Mouse (Mus musculus): Measurements from ENCODE around the gene Fam178b. TPM values are rescaled to one million over a fixed set of nuclear protein-coding genes. Genes with fewer than 3 reads are reported as not detected.

Fam178b gene
- polyA plus RNA-seq, 1 experiment from 2014 or later, result not detected

DNA sequence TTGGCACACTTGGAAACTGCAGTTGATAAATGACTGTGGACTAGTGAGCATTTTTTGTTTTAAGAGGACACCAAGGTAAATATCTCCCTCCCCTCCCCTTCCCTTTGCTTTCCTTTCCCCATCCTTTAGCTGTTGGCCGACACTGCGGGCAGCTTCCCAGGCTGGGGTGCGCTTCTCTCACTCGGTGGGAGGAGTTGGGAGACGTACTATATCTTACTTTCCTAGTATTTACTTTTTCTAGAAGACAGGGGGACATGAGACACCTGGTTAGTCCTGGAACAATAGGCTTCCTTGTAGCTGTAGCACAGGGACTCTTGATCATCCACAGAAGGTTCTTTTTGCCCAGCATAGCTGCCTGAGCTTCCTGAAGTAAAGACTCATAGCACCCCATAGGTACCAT lies 158.9 kb downstream of the Fam178b start:
- no peak overlapping the region for H3K9ac ChIP-seq (replicated peaks; ENCODE audit: low read length)
- H3K4me2 ChIP-seq (ENCODE audit: low read depth, low read length), result no peak overlapping the region
- ATAC-seq (replicated peaks; ENCODE audit: insufficient number of reproducible peaks, low FRiP score, low TSS enrichment, low read depth) (no peak), DNase-seq (ENCODE audit: low spot score) (no peak)
- no peaks in the 10 kb centered on the region for H3K27me3 ChIP-seq (ENCODE audit: control insufficient read depth, insufficient read depth, low read length)
- H3K9me3 ChIP-seq (replicated peaks; ENCODE audit: control insufficient read depth, low read length), result no peaks in the 10 kb centered on the region
- 91% methylated on average over 5 of the region's 5 CpGs for WGBS
- no peak overlapping the region for H3K4me3 ChIP-seq (ENCODE audit: low read depth, low read length)
- no peak overlapping the region for H3K27ac ChIP-seq (replicated peaks; ENCODE audit: low read depth, low read length)
- H3K36me3 ChIP-seq (replicated peaks; ENCODE audit: control insufficient read depth, insufficient read depth, low read depth, low read length), result peaks cover 13% of the 10 kb centered on the region
- H3K4me1 ChIP-seq (ENCODE audit: control insufficient read depth, insufficient read depth, low read length), result no peaks in the 10 kb centered on the region

- WGBS, result 83% methylated on average over 9 of the region's 9 CpGs
- H3K4me1 ChIP-seq (ENCODE audit: control insufficient read depth, insufficient read depth, low read length), result no peaks in the 10 kb centered on the region
- no peak for DNase-seq (ENCODE audit: low spot score)
- H3K27ac ChIP-seq (replicated peaks; ENCODE audit: low read depth, low read length), result no peak overlapping the region
- ATAC-seq (replicated peaks; ENCODE audit: insufficient number of reproducible peaks, low FRiP score, low TSS enrichment, low read depth), result no peak
- H3K4me3 ChIP-seq (ENCODE audit: low read depth, low read length), result no peak overlapping the region
- no peak overlapping the region for H3K9ac ChIP-seq (replicated peaks; ENCODE audit: low read length)
- peaks cover 13% of the 10 kb centered on the region for H3K36me3 ChIP-seq (replicated peaks; ENCODE audit: control insufficient read depth, insufficient read depth, low read depth, low read length)
- no peak overlapping the region for H3K4me2 ChIP-seq (ENCODE audit: low read depth, low read length)
- no peaks in the 10 kb centered on the region for H3K9me3 ChIP-seq (replicated peaks; ENCODE audit: control insufficient read depth, low read length)
- no peaks in the 10 kb centered on the region for H3K27me3 ChIP-seq (ENCODE audit: control insufficient read depth, insufficient read depth, low read length)
These were observed 159.5 kb downstream of the Fam178b start for GRCm38 (mm10) chr1:36523332-36524013.

DNA sequence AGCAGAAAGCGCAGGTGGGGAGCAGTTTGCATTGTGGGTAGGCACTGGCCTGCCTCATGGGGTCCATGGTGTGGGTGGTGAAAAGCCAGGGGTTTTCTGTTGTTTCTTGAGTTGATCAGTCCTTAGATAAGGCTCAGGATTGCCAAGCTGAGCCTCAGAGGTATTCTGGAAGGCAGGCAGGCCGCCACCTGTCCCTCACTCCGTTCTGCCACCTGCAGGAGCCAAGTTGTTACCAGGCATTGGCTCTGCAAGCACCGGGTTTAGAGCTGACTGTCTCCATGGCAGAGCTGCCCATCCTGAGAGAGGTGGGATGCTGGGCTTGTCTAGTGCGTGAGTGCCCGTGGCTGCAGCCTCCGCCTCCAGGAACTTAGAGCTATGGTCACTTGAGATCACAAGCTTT lies 160.8 kb downstream of the Fam178b start:
- H3K4me1 ChIP-seq (ENCODE audit: control insufficient read depth, insufficient read depth, low read length), result no peaks in the 10 kb centered on the region
- 95% methylated on average over 7 of the region's 7 CpGs for WGBS
- H3K27me3 ChIP-seq (ENCODE audit: control insufficient read depth, insufficient read depth, low read length), result no peaks in the 10 kb centered on the region
- no peak overlapping the region for H3K4me2 ChIP-seq (ENCODE audit: low read depth, low read length)
- H3K27ac ChIP-seq (replicated peaks; ENCODE audit: low read depth, low read length), result no peak overlapping the region
- ATAC-seq (replicated peaks; ENCODE audit: insufficient number of reproducible peaks, low FRiP score, low TSS enrichment, low read depth), result no peak
- no peak for DNase-seq (ENCODE audit: low spot score)
- peaks cover 13% of the 10 kb centered on the region for H3K36me3 ChIP-seq (replicated peaks; ENCODE audit: control insufficient read depth, insufficient read depth, low read depth, low read length)
- H3K9ac ChIP-seq (replicated peaks; ENCODE audit: low read length), result no peak overlapping the region
- H3K9me3 ChIP-seq (replicated peaks; ENCODE audit: control insufficient read depth, low read length), result no peaks in the 10 kb centered on the region
- H3K4me3 ChIP-seq (ENCODE audit: low read depth, low read length), result no peak overlapping the region

GRCm38 (mm10) chr1:36519626-36520025 lies 163.4 kb downstream of the Fam178b start:
- DNase-seq (ENCODE audit: low spot score), result no peak
- ATAC-seq (replicated peaks; ENCODE audit: insufficient number of reproducible peaks, low FRiP score, low TSS enrichment, low read depth), result no peak
- Histone ChIP-seq H3K9me3 (replicated peaks; ENCODE audit: control insufficient read depth, low read length) (no peaks in the 10 kb centered on the region), H3K36me3 (replicated peaks; ENCODE audit: control insufficient read depth, insufficient read depth, low read depth, low read length) (peaks cover 13% of the 10 kb centered on the region), H3K27ac (replicated peaks; ENCODE audit: low read depth, low read length) (no peak overlapping the region), H3K4me1 (ENCODE audit: control insufficient read depth, insufficient read depth, low read length) (no peaks in the 10 kb centered on the region), H3K4me2 (ENCODE audit: low read depth, low read length) (no peak overlapping the region), H3K4me3 (ENCODE audit: low read depth, low read length) (no peak overlapping the region), H3K27me3 (ENCODE audit: control insufficient read depth, insufficient read depth, low read length) (no peaks in the 10 kb centered on the region), H3K9ac (replicated peaks; ENCODE audit: low read length) (no peak overlapping the region)
- WGBS, result 77% methylated on average over 11 of the region's 11 CpGs

DNA sequence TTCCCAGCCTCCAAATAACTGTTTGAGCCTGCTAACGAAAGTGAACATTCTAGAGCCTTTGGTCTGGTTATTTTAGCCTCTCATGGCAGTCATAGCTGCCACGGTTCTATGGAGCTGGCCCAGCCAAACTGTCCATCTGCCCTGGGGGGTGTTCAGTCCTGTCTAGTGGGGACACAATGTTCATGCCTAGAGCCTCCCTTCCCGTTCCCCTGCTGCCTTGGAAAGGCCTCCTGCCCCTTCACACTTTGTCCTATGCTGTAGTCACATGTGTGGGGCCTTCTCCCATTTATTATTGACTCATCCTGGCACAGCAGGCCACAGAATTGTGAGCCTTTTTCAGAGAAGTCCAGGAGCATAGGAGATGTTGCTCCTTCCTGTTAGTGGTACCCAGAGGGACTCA lies 164.7 kb downstream of the Fam178b start:
- H3K9me3 ChIP-seq (replicated peaks; ENCODE audit: control insufficient read depth, low read length), result no peaks in the 10 kb centered on the region
- DNase-seq (ENCODE audit: low spot score), result no peak
- H3K4me3 ChIP-seq (ENCODE audit: low read depth, low read length), result no peak overlapping the region
- H3K36me3 ChIP-seq (replicated peaks; ENCODE audit: control insufficient read depth, insufficient read depth, low read depth, low read length), result peaks cover 13% of the 10 kb centered on the region
- WGBS, result 78% methylated on average over 3 of the region's 3 CpGs
- H3K4me2 ChIP-seq (ENCODE audit: low read depth, low read length), result no peak overlapping the region
- no peak for ATAC-seq (replicated peaks; ENCODE audit: insufficient number of reproducible peaks, low FRiP score, low TSS enrichment, low read depth)
- H3K4me1 ChIP-seq (ENCODE audit: control insufficient read depth, insufficient read depth, low read length), result no peaks in the 10 kb centered on the region
- H3K9ac ChIP-seq (replicated peaks; ENCODE audit: low read length), result no peak overlapping the region
- no peaks in the 10 kb centered on the region for H3K27me3 ChIP-seq (ENCODE audit: control insufficient read depth, insufficient read depth, low read length)
- H3K27ac ChIP-seq (replicated peaks; ENCODE audit: low read depth, low read length), result no peak overlapping the region

DNA sequence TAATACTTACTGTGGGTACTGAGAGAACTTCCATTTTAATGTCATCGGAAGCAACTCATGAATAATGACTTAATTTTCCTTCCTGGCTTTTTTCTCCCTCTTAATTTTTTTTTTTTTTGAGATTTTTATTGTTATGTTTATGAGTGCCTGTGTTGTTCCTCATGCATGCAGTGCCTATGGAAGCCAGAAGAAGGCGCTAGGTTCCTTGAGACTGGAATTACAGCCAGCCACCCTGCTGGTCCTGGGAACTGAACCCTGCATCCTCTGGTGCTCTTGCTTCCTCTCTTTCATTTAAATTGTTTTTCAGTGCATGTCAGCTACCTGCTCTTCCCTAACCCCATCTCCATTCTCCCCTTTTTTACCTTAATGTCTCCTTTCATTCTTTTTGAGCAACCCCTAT lies 169.3 kb downstream of the Fam178b start:
- H3K4me3 ChIP-seq (ENCODE audit: low read depth, low read length), result peak overlapping the region; percentile 92
- peak overlapping the region; percentile 91 for H3K4me2 ChIP-seq (ENCODE audit: low read depth, low read length)
- no peaks in the 10 kb centered on the region for H3K36me3 ChIP-seq (replicated peaks; ENCODE audit: control insufficient read depth, insufficient read depth, low read depth, low read length)
- no peaks in the 10 kb centered on the region for H3K27me3 ChIP-seq (ENCODE audit: control insufficient read depth, insufficient read depth, low read length)
- DNase-seq (ENCODE audit: low spot score), result peak; percentile 58
- H3K4me1 ChIP-seq (ENCODE audit: control insufficient read depth, insufficient read depth, low read length), result no peaks in the 10 kb centered on the region
- WGBS, result 48% methylated on average over 2 of the region's 2 CpGs
- no peak overlapping the region for H3K27ac ChIP-seq (replicated peaks; ENCODE audit: low read depth, low read length)
- no peaks in the 10 kb centered on the region for H3K9me3 ChIP-seq (replicated peaks; ENCODE audit: control insufficient read depth, low read length)
- H3K9ac ChIP-seq (replicated peaks; ENCODE audit: low read length), result no peak overlapping the region
- ATAC-seq (replicated peaks; ENCODE audit: insufficient number of reproducible peaks, low FRiP score, low TSS enrichment, low read depth), result no peak

DNA sequence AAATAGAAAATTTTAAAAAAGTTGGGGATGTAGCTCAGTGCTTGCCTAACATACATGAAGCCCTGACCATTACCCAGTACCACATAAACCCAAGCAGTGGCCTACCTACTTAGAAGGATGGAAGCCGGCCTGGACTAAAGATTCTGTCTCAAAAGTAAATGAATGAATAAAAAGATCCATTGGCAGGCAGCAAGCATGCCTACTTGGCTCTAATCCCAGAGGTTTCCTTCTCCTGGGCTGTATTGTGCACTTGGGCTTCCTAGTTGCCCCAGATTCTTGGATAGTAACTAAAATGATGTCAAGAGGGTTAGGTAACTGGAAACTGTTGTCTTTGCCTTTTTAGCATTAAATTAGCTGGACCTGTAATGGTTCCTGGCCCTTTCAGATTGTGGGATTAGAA lies 169.7 kb downstream of the Fam178b start:
- 16% methylated on average over 1 of the region's 1 CpGs for WGBS
- Histone ChIP-seq H3K4me2 (ENCODE audit: low read depth, low read length) (peak overlapping the region; percentile 91), H3K27ac (replicated peaks; ENCODE audit: low read depth, low read length) (no peak overlapping the region), H3K36me3 (replicated peaks; ENCODE audit: control insufficient read depth, insufficient read depth, low read depth, low read length) (no peaks in the 10 kb centered on the region), H3K9me3 (replicated peaks; ENCODE audit: control insufficient read depth, low read length) (no peaks in the 10 kb centered on the region), H3K4me3 (ENCODE audit: low read depth, low read length) (peak overlapping the region; percentile 92), H3K27me3 (ENCODE audit: control insufficient read depth, insufficient read depth, low read length) (no peaks in the 10 kb centered on the region), H3K4me1 (ENCODE audit: control insufficient read depth, insufficient read depth, low read length) (no peaks in the 10 kb centered on the region), H3K9ac (replicated peaks; ENCODE audit: low read length) (peak overlapping the region; percentile 84)
- ATAC-seq (replicated peaks; ENCODE audit: insufficient number of reproducible peaks, low FRiP score, low TSS enrichment, low read depth) (no peak), DNase-seq (ENCODE audit: low spot score) (no peak)

- no peak for ATAC-seq (replicated peaks; ENCODE audit: insufficient number of reproducible peaks, low FRiP score, low TSS enrichment, low read depth)
- Histone ChIP-seq H3K4me3 (ENCODE audit: low read depth, low read length) (peak overlapping the region; percentile 92), H3K4me2 (ENCODE audit: low read depth, low read length) (peak overlapping the region; percentile 91), H3K9ac (replicated peaks; ENCODE audit: low read length) (peak overlapping the region; percentile 84), H3K27ac (replicated peaks; ENCODE audit: low read depth, low read length) (peak overlapping the region; percentile 96), H3K27me3 (ENCODE audit: control insufficient read depth, insufficient read depth, low read length) (no peaks in the 10 kb centered on the region), H3K9me3 (replicated peaks; ENCODE audit: control insufficient read depth, low read length) (no peaks in the 10 kb centered on the region), H3K4me1 (ENCODE audit: control insufficient read depth, insufficient read depth, low read length) (no peaks in the 10 kb centered on the region), H3K36me3 (replicated peaks; ENCODE audit: control insufficient read depth, insufficient read depth, low read depth, low read length) (no peaks in the 10 kb centered on the region)
- WGBS, result under 1% methylated on average over 16 of the region's 16 CpGs
- DNase-seq (ENCODE audit: low spot score), result no peak
These were observed 170.1 kb downstream of the Fam178b start for GRCm38 (mm10) chr1:36512966-36513280.
